Mouse (Mus musculus) midbrain, embryonic 12.5 days (tissue): ENCODE measurements around the gene Ezh1. TPM values are rescaled to one million over a fixed set of nuclear protein-coding genes. Genes with fewer than 3 reads are reported as not detected.

ENCODE experiments used
- ATAC-seq: fragments of 200-750 bp; cut with Nextera tagmentation; 2 replicates; pipeline ENCODE4 v1.8.0; 2017; ENCODE audit warnings: low read depth, moderate TSS enrichment, moderate library complexity; ENCODE audit not compliant: low FRiP score
- H3K27ac ChIP-seq: fragments of 300-500 bp; sonication (generic); replicated peaks from 2 replicates; pipeline ENCODE4 v1.5.1; 2016; ENCODE audit warnings: mild to moderate bottlenecking
- H3K27me3 ChIP-seq: fragments of 300-500 bp; sonication (generic); 2 replicates; pipeline ENCODE4 v1.6.1; 2016; ENCODE audit warnings: mild to moderate bottlenecking
- H3K36me3 ChIP-seq: fragments of 300-500 bp; sonication (generic); 2 replicates; pipeline ENCODE4 v1.6.1; 2016
- H3K4me1 ChIP-seq: fragments of 300-500 bp; sonication (generic); 2 replicates; pipeline ENCODE4 v1.6.1; 2016
- H3K4me2 ChIP-seq: fragments of 300-500 bp; sonication (generic); replicated peaks from 2 replicates; pipeline ENCODE4 v1.6.1; 2016; ENCODE audit warnings: mild to moderate bottlenecking, moderate library complexity
- H3K4me3 ChIP-seq: fragments of 300-500 bp; sonication (generic); 2 replicates; pipeline ENCODE4 v1.5.1; 2016; ENCODE audit warnings: mild to moderate bottlenecking
- H3K9ac ChIP-seq: fragments of 300-500 bp; sonication (generic); replicated peaks from 2 replicates; pipeline ENCODE4 v1.6.1; 2016; ENCODE audit warnings: mild to moderate bottlenecking, moderate library complexity
- H3K9me3 ChIP-seq: fragments of 300-500 bp; sonication (generic); 2 replicates; pipeline ENCODE4 v1.6.1; 2016; ENCODE audit warnings: mild to moderate bottlenecking
- WGBS: fragments of 180-500 bp; shearing (Covaris S2); methylation state at CpG from one replicate; pipeline ENCODE4 v1.1.7; 2016; 5-methylcytosine and 5-hydroxymethylcytosine counted together
- polyA plus RNA-seq: library from polyadenylated mRNA; unstranded; fragments of >200 nt; fragmentation: Nextera tagmentation; extraction: Ambion mirVana; gene quantifications from 2 replicates; pipeline ENCODE4 v1.2.1, GENCODE M21; 2016

Gene Ezh1
- polyA plus RNA-seq, 1 experiment from 2014 or later: 12.6 TPM

DNA sequence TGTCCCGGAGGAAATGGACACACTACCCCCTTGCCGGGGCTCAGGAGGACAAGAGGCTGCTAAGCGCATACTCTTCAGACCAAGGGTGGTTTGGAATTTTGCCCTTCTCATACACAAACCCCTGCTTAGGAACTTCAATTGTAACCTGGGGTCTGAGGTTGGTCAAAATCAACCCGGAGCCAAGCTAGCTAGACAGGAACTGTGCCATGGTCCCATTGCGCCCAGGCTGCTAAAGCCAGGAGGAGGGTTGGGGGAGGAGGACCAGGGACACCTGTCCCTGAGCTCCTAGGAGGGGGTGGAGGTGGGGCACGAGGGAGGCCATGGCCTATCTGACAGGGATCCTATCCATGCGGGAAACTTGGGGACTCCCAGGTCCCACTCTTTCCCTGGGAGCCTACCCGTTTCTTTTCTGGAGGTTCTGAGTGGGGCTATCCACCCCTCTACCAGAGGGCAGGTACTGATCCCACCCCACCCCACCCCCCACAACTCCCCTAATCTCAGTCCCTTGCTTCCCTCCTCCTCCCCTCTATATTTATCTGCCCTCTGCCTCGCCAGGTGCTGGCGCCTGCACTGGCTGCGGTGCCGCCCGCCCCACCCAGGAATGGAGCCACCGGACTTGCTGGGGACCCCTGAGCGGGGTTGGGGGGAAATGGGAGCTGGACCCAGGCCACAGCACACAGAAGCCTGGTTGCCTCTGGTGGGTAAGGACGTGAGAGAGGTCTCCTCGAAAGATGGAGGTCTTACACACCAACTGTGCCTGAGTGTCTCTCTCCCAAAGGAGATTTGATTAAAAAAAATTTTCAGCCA, 56.8 kb downstream of the Ezh1 start:
- H3K9ac ChIP-seq: peak overlapping the region; percentile 70; the same call in 1 of the 2 replicates
- ATAC-seq: no peak
- H3K9me3 ChIP-seq: no peaks in the 10 kb centered on the region
- peaks cover 15% of the 10 kb centered on the region for H3K36me3 ChIP-seq
- WGBS: 12% methylated on average over 17 of the region's 17 CpGs
- peaks cover 51% of the 10 kb centered on the region for H3K4me1 ChIP-seq
- no peak overlapping the region for H3K27ac ChIP-seq
- peaks cover 83% of the 10 kb centered on the region for H3K27me3 ChIP-seq
- peak overlapping the region; percentile 62 for H3K4me3 ChIP-seq
- H3K4me2 ChIP-seq: peak overlapping the region; percentile 77

- H3K4me2 ChIP-seq: 0 out of 2 replicates have a peak overlapping the region, but pooled peaks have one; percentile 77
These were observed 57.8 kb downstream of the Ezh1 start for GRCm38 (mm10) chr11:101168301-101168980.

GRCm38 (mm10) chr11:101167963-101168300, 58.3 kb downstream of the Ezh1 start:
- H3K36me3 ChIP-seq: peaks cover 16% of the 10 kb centered on the region
- no peaks in the 10 kb centered on the region for H3K9me3 ChIP-seq
- no peak overlapping the region for H3K4me2 ChIP-seq
- H3K4me1 ChIP-seq: peaks cover 42% of the 10 kb centered on the region
- no peak overlapping the region for H3K27ac ChIP-seq
- no peak overlapping the region for H3K4me3 ChIP-seq
- no peak for ATAC-seq
- peaks cover 83% of the 10 kb centered on the region for H3K27me3 ChIP-seq
- H3K9ac ChIP-seq: no peak overlapping the region
- 42% methylated on average over 8 of the region's 8 CpGs for WGBS

More at GRCm38 (mm10) chr11:101168301-101168980, 57.8 kb downstream of the Ezh1 start:
- Histone ChIP-seq H3K9me3 (no peaks in the 10 kb centered on the region), H3K9ac (no peak overlapping the region), H3K27ac (no peak overlapping the region), H3K27me3 (peaks cover 83% of the 10 kb centered on the region), H3K36me3 (peaks cover 15% of the 10 kb centered on the region), H3K4me3 (no peak overlapping the region), H3K4me1 (peaks cover 47% of the 10 kb centered on the region)
- WGBS: 76% methylated on average over 18 of the region's 18 CpGs
- ATAC-seq: no peak

DNA sequence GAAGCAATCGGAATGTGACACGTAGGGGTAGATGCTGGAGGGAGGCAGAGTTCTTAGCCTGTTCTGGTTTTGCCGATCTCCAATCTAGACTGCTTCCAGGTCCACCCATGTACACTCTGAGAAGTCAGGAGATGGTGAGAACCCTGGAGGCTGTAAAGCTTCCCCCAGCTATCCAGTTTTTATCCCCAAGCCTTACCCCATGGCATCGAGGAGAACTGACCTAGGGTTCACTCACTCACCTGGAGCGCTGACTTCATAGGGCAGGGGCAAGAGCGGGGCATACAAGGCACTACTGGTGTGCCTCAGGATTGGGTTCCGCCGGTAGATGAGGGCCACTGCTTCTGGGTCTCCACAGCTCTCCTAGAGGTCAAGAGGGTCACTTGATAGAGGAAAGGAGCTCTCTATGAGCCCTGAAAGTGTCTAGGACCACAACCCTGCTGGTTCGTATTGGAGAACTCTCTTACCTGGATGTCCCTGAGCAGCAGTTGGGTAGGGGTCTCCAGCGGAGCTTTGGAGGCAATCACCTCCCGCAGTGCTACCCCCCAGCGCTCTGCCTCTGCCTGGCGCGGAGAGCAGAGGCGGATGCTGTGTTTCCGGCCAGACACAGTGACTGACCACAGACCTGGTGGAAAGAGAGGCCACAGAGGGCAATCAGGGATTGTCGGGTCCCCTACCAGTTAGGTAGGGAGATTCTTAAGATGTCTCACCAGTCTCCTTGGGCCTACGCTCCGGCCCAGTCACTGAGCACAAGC, 58.9 kb downstream of the Ezh1 start:
- H3K4me1 ChIP-seq: peaks cover 37% of the 10 kb centered on the region
- no peak overlapping the region for H3K4me2 ChIP-seq
- no peaks in the 10 kb centered on the region for H3K9me3 ChIP-seq
- 44% methylated on average over 19 of the region's 19 CpGs for WGBS
- H3K27me3 ChIP-seq: peaks cover 84% of the 10 kb centered on the region
- no peak overlapping the region for H3K9ac ChIP-seq
- ATAC-seq: no peak
- H3K4me3 ChIP-seq: no peak overlapping the region
- peaks cover 18% of the 10 kb centered on the region for H3K36me3 ChIP-seq
- no peak overlapping the region for H3K27ac ChIP-seq

- Histone ChIP-seq H3K4me3 (no peak overlapping the region), H3K36me3 (peaks cover 27% of the 10 kb centered on the region), H3K27me3 (peaks cover 91% of the 10 kb centered on the region), H3K9me3 (no peaks in the 10 kb centered on the region), H3K27ac (no peak overlapping the region), H3K4me1 (peaks cover 28% of the 10 kb centered on the region), H3K4me2 (no peak overlapping the region), H3K9ac (no peak overlapping the region)
- WGBS: 46% methylated on average over 14 of the region's 14 CpGs
- ATAC-seq: no peak
These were observed 59.9 kb downstream of the Ezh1 start for GRCm38 (mm10) chr11:101166357-101166756.

GRCm38 (mm10) chr11:101164677-101165580, 61.3 kb downstream of the Ezh1 start:
- WGBS: 8% methylated on average over 34 of the region's 35 CpGs
- Histone ChIP-seq H3K9ac (no peak overlapping the region; the same call in 1 of the 2 replicates), H3K27ac (no peak overlapping the region), H3K4me1 (peaks cover 21% of the 10 kb centered on the region), H3K4me2 (no peak overlapping the region), H3K36me3 (peaks cover 29% of the 10 kb centered on the region), H3K9me3 (no peaks in the 10 kb centered on the region), H3K4me3 (peak overlapping the region; percentile 31; the same call in 1 of the 2 replicates), H3K27me3 (peaks cover 96% of the 10 kb centered on the region)
- no peak for ATAC-seq

DNA sequence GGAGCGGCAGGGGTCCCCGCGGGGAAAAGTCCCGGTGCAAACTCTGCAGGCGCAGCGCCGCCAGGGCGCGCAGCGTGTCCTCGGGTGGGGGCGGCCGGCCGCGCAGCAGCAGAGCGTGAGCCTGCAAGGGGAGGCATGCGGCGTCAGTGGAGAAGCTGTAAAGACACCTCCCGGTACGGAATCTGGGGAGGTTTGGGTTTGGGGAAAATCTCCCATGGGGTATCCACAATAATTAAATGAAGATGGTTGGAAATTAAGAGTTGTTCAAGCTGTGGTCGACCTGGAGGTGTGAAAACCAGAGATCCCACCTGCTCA, 62.0 kb downstream of the Ezh1 start:
- H3K4me3 ChIP-seq: peak overlapping the region; percentile 31
- peak overlapping the region; percentile 47 for H3K4me2 ChIP-seq
- H3K9me3 ChIP-seq: no peaks in the 10 kb centered on the region
- no peak for ATAC-seq
- peaks cover 29% of the 10 kb centered on the region for H3K36me3 ChIP-seq
- no peak overlapping the region; the same call in 1 of the 2 replicates for H3K9ac ChIP-seq
- peaks cover 15% of the 10 kb centered on the region for H3K4me1 ChIP-seq
- 1% methylated on average over 21 of the region's 21 CpGs for WGBS
- H3K27ac ChIP-seq: no peak overlapping the region
- peaks cover 95% of the 10 kb centered on the region for H3K27me3 ChIP-seq

DNA sequence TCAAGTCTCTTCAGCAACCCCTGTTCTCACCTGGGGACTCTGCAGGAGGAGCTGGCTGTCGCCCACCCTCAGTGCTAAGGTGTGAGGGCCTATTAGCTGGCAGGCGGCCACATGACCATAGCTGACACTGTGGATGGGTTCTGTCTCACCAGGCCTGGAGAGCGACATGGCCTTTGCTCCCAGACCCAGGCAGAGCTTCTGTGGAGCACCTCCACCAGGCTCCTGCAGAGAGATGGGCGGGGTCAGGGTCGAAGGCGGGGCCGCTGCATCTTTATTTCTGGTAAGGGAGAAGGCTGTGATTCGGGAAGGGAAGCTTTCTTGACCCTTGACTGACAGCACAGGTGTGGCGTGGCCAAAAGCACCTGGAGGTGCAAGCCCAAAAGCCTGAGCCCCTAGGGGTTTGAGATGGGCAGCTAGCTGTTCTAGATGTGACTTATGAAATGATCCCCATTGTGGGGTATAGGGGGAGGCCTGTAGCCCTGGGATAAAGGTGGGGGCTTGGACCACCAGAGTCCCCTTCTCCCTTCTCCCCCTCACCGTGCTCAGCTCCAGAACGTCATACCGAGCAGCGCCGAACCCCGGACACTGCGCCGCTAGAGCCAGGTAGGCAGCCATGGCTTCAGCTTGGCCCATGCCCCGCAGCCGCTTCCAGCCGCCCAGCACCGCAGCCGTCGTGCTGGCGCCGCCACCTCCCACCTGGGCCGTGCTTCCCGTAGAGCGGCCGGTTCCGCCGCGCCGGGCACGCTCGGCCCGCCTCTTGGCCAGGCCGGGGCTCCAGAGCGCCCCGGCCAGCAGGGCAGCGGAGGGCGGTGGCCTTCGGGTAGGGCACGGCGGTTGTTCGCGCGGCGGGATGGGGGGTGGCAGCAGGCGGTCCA, 62.5 kb downstream of the Ezh1 start:
- Histone ChIP-seq H3K4me3 (peak overlapping the region; percentile 31), H3K36me3 (peaks cover 29% of the 10 kb centered on the region), H3K27ac (no peak overlapping the region), H3K4me1 (peaks cover 11% of the 10 kb centered on the region), H3K4me2 (peak overlapping the region; percentile 47), H3K9ac (no peak overlapping the region; the same call in 1 of the 2 replicates), H3K9me3 (no peaks in the 10 kb centered on the region), H3K27me3 (peaks cover 89% of the 10 kb centered on the region)
- WGBS: 9% methylated on average over 49 of the region's 49 CpGs
- ATAC-seq: no peak

- Histone ChIP-seq H3K36me3 (peaks cover 29% of the 10 kb centered on the region), H3K4me1 (peaks cover 11% of the 10 kb centered on the region), H3K27me3 (peaks cover 85% of the 10 kb centered on the region), H3K9me3 (no peaks in the 10 kb centered on the region), H3K9ac (no peak overlapping the region), H3K4me3 (no peak overlapping the region), H3K27ac (no peak overlapping the region), H3K4me2 (no peak overlapping the region)
- WGBS: 39% methylated on average over 5 of the region's 5 CpGs
- no peak for ATAC-seq
These were observed 63.5 kb downstream of the Ezh1 start for GRCm38 (mm10) chr11:101162772-101163171.

DNA sequence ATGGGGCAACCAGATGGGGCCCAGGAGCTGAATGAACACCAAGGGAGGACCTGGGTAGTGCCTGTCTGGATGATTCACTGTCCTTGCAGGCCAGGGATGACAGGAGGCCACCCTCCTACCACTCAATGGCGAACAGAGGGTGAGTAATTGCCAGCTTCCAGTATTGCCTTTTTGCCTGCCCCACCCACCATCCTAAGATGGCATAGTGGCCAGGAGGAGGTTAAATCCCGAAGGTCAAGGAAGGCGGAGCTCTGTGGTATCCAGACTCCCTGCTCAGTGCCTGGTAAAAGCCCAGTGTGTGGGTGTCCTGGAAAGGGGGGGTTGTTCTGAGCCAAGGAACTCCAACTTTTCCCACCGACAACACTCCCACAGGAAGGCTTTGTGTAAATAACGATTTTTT, 64.0 kb downstream of the Ezh1 start:
- Histone ChIP-seq H3K27me3 (peaks cover 85% of the 10 kb centered on the region), H3K4me1 (peaks cover 11% of the 10 kb centered on the region), H3K4me2 (no peak overlapping the region), H3K27ac (no peak overlapping the region), H3K36me3 (peaks cover 25% of the 10 kb centered on the region), H3K4me3 (no peak overlapping the region), H3K9ac (no peak overlapping the region), H3K9me3 (no peaks in the 10 kb centered on the region)
- 60% methylated on average over 5 of the region's 5 CpGs for WGBS
- ATAC-seq: no peak
